Mouse (Mus musculus): ENCODE measurements around the gene Kansl2. TPM values are rescaled to one million over a fixed set of nuclear protein-coding genes. Genes with fewer than 3 reads are reported as not detected.
A peak's percentile ranks its signal among the peaks of the same experiment; 100 is the strongest.

Kansl2 gene
- polyA plus RNA-seq, 1 experiment = 60.7 TPM

- DNase-seq = no peak
- Histone ChIP-seq H3K27ac (ENCODE audit: insufficient read depth, low read length) (no peak overlapping the region), H3K27me3 (ENCODE audit: control insufficient read depth, insufficient read depth, low read length) (no peaks in the 10 kb centered on the region), H3K4me1 (ENCODE audit: control insufficient read depth, insufficient read depth, low read length) (peaks cover 3% of the 10 kb centered on the region; the same call in 1 of the 2 replicates), H3K4me3 (replicated peaks; ENCODE audit: insufficient read depth, low read depth, low read length) (no peak overlapping the region)
- TF ChIP-seq CTCF (IDR thresholded peaks at IDR 0.05; ENCODE audit: borderline replicate concordance, insufficient read depth, low read depth, low read length) (no peak), POLR2A (IDR thresholded peaks at IDR 0.05; ENCODE audit: borderline replicate concordance, insufficient read depth, low read length) (no peak)
- WGBS = 81% methylated on average over 6 of the region's 6 CpGs
Observed at GRCm38 (mm10) chr15:98507321-98507720, 26.7 kb downstream of the Kansl2 start.

- TF ChIP-seq CTCF (IDR thresholded peaks at IDR 0.05; ENCODE audit: borderline replicate concordance, insufficient read depth, low read depth, low read length) (no peak), POLR2A (IDR thresholded peaks at IDR 0.05; ENCODE audit: borderline replicate concordance, insufficient read depth, low read length) (no peak)
- no peak for DNase-seq
- Histone ChIP-seq H3K4me3 (replicated peaks; ENCODE audit: insufficient read depth, low read depth, low read length) (no peak overlapping the region), H3K27me3 (ENCODE audit: control insufficient read depth, insufficient read depth, low read length) (no peaks in the 10 kb centered on the region), H3K4me1 (ENCODE audit: control insufficient read depth, insufficient read depth, low read length) (peaks cover 3% of the 10 kb centered on the region; the same call in 1 of the 2 replicates), H3K27ac (ENCODE audit: insufficient read depth, low read length) (no peak overlapping the region)
- 77% methylated on average over 9 of the region's 9 CpGs for WGBS
Observed at GRCm38 (mm10) chr15:98506253-98506957, 27.7 kb downstream of the Kansl2 start.

- H3K27ac ChIP-seq (ENCODE audit: insufficient read depth, low read length) = no peak overlapping the region
- WGBS = 16% methylated on average over 18 of the region's 18 CpGs
- DNase-seq = peak in 1 of 2 experiments; percentile 52
- no peaks in the 10 kb centered on the region for H3K4me1 ChIP-seq (ENCODE audit: control insufficient read depth, insufficient read depth, low read length)
- no peak overlapping the region for H3K4me3 ChIP-seq (replicated peaks; ENCODE audit: insufficient read depth, low read depth, low read length)
- peak; percentile 61; the same call in 1 of the 2 replicates for TF ChIP-seq CTCF (IDR thresholded peaks at IDR 0.05; ENCODE audit: borderline replicate concordance, insufficient read depth, low read depth, low read length)
- no peak for TF ChIP-seq POLR2A (IDR thresholded peaks at IDR 0.05; ENCODE audit: borderline replicate concordance, insufficient read depth, low read length)
- H3K27me3 ChIP-seq (ENCODE audit: control insufficient read depth, insufficient read depth, low read length) = no peaks in the 10 kb centered on the region
Observed at GRCm38 (mm10) chr15:98504514-98504913, 29.6 kb downstream of the Kansl2 start.

- no peak for TF ChIP-seq CTCF (IDR thresholded peaks at IDR 0.05; ENCODE audit: borderline replicate concordance, insufficient read depth, low read depth, low read length)
- no peak for TF ChIP-seq POLR2A (IDR thresholded peaks at IDR 0.05; ENCODE audit: borderline replicate concordance, insufficient read depth, low read length)
- 82% methylated on average over 3 of the region's 3 CpGs for WGBS
- no peak for DNase-seq
- Histone ChIP-seq H3K27ac (ENCODE audit: insufficient read depth, low read length) (no peak overlapping the region), H3K4me1 (ENCODE audit: control insufficient read depth, insufficient read depth, low read length) (no peaks in the 10 kb centered on the region), H3K4me3 (replicated peaks; ENCODE audit: insufficient read depth, low read depth, low read length) (no peak overlapping the region), H3K27me3 (ENCODE audit: control insufficient read depth, insufficient read depth, low read length) (no peaks in the 10 kb centered on the region)
Observed at GRCm38 (mm10) chr15:98503317-98503716, 30.7 kb downstream of the Kansl2 start.

- no peaks in the 10 kb centered on the region for H3K27me3 ChIP-seq (ENCODE audit: control insufficient read depth, insufficient read depth, low read length)
- TF ChIP-seq CTCF (IDR thresholded peaks at IDR 0.05; ENCODE audit: borderline replicate concordance, insufficient read depth, low read depth, low read length) = no peak
- no peak for TF ChIP-seq POLR2A (IDR thresholded peaks at IDR 0.05; ENCODE audit: borderline replicate concordance, insufficient read depth, low read length)
- no peak overlapping the region for H3K4me3 ChIP-seq (replicated peaks; ENCODE audit: insufficient read depth, low read depth, low read length)
- H3K4me1 ChIP-seq (ENCODE audit: control insufficient read depth, insufficient read depth, low read length) = no peaks in the 10 kb centered on the region
- H3K27ac ChIP-seq (ENCODE audit: insufficient read depth, low read length) = no peak overlapping the region
- no peak for DNase-seq
- WGBS = 51% methylated on average over 17 of the region's 17 CpGs
Observed at GRCm38 (mm10) chr15:98497631-98498030, 36.4 kb downstream of the Kansl2 start.

GRCm38 (mm10) chr15:98492102-98492501 is 42.0 kb downstream of the Kansl2 start, which contains the start of gene Olfr279:
Olfr279 (plus strand) TSS chr15:98492402.
- no peak for TF ChIP-seq POLR2A (IDR thresholded peaks at IDR 0.05; ENCODE audit: borderline replicate concordance, insufficient read depth, low read length)
- TF ChIP-seq CTCF (IDR thresholded peaks at IDR 0.05; ENCODE audit: borderline replicate concordance, insufficient read depth, low read depth, low read length) = no peak
- H3K27me3 ChIP-seq (ENCODE audit: control insufficient read depth, insufficient read depth, low read length) = no peaks in the 10 kb centered on the region; the same call in 1 of the 2 replicates

GRCm38 (mm10) chr15:98491332-98491731 is 42.7 kb downstream of the Kansl2 start:
- DNase-seq = no peak
- Histone ChIP-seq H3K27ac (ENCODE audit: insufficient read depth, low read length) (no peak overlapping the region), H3K27me3 (ENCODE audit: control insufficient read depth, insufficient read depth, low read length) (no peaks in the 10 kb centered on the region; the same call in 1 of the 2 replicates), H3K4me1 (ENCODE audit: control insufficient read depth, insufficient read depth, low read length) (no peaks in the 10 kb centered on the region; the same call in 1 of the 2 replicates), H3K4me3 (replicated peaks; ENCODE audit: insufficient read depth, low read depth, low read length) (no peak overlapping the region)
- 62% methylated on average over 2 of the region's 2 CpGs for WGBS
- TF ChIP-seq CTCF (IDR thresholded peaks at IDR 0.05; ENCODE audit: borderline replicate concordance, insufficient read depth, low read depth, low read length) (no peak), POLR2A (IDR thresholded peaks at IDR 0.05; ENCODE audit: borderline replicate concordance, insufficient read depth, low read length) (no peak)

More at GRCm38 (mm10) chr15:98492102-98492501, 42.0 kb downstream of the Kansl2 start, which contains the start of gene Olfr279:
- 37% methylated on average over 4 of the region's 4 CpGs for WGBS
- no peak within 1 kb of the TSS for H3K27ac ChIP-seq (ENCODE audit: insufficient read depth, low read length)
- no peak within 1 kb of the TSS for H3K4me3 ChIP-seq (replicated peaks; ENCODE audit: insufficient read depth, low read depth, low read length)
- no peak for DNase-seq
- H3K4me1 ChIP-seq (ENCODE audit: control insufficient read depth, insufficient read depth, low read length) = no peaks in the 10 kb centered on the region; the same call in 1 of the 2 replicates

Data from cerebellum, adult 2 months (tissue).